Mouse (Mus musculus) spleen, adult 2 months (tissue): ENCODE measurements around the gene Sergef. TPM values are rescaled to one million over a fixed set of nuclear protein-coding genes. Genes with fewer than 3 reads are reported as not detected.

Source experiments
- DNase-seq, 2 experiments: peaks; one replicate each; pipeline versions ENCODE4 v3.0.0 to v3.0.0-alpha.2; 2012 to 2021; ENCODE audit warnings: low spot score in 2 of 2, low read depth in 1 of 2
- H3K27ac ChIP-seq: fragments of 200-500 bp; 2 replicates; pipeline ENCODE4 v1.5.1; 2012; ENCODE audit warnings: low read length, inconsistent platforms; ENCODE audit not compliant: insufficient read depth
- H3K27me3 ChIP-seq: fragments of 200-500 bp; 2 replicates; pipeline ENCODE4 v1.6.1; 2012; ENCODE audit warnings: mild to moderate bottlenecking, moderate library complexity, low read length, inconsistent platforms; ENCODE audit not compliant: control insufficient read depth, insufficient read depth
- H3K36me3 ChIP-seq: fragments of 200-500 bp; 2 replicates; pipeline ENCODE4 v1.6.1; 2012; ENCODE audit warnings: mild to moderate bottlenecking, low read length, inconsistent platforms; ENCODE audit not compliant: control insufficient read depth, insufficient read depth
- H3K4me1 ChIP-seq: fragments of 200-500 bp; 2 replicates; pipeline ENCODE4 v1.6.1; 2011; ENCODE audit warnings: inconsistent platforms; ENCODE audit not compliant: control insufficient read depth, insufficient read depth, insufficient read length
- H3K4me3 ChIP-seq: fragments of 200-500 bp; 2 replicates; pipeline ENCODE4 v1.5.1; 2011; ENCODE audit warnings: mild to moderate bottlenecking, inconsistent platforms; ENCODE audit not compliant: insufficient read depth, insufficient read length; ENCODE audit errors: extremely low read depth
- CTCF ChIP-seq: fragments of 200-500 bp; IDR thresholded peaks from 2 replicates; pipeline ENCODE4 v1.5.1; 2011; ENCODE audit warnings: mild to moderate bottlenecking, inconsistent platforms; ENCODE audit not compliant: insufficient read depth, insufficient read length, insufficient replicate concordance; ENCODE audit errors: extremely low read depth
- POLR2A ChIP-seq: fragments of 200-500 bp; IDR thresholded peaks from 2 replicates; pipeline ENCODE4 v1.6.1; 2011; ENCODE audit warnings: low read depth, low read length, inconsistent platforms
- WGBS: fragments of 180-500 bp; shearing (Covaris S2); methylation state at CpG from one replicate; pipeline ENCODE4 v1.1.7; 2018; 5-methylcytosine and 5-hydroxymethylcytosine counted together
- polyA plus RNA-seq: library from polyadenylated mRNA; depleted of rRNA; stranded (reverse); fragments of >200 nt; gene quantifications from 2 replicates; pipeline ENCODE4 v1.2.3, GENCODE M21; 2012

The Sergef gene
- polyA plus RNA-seq, 1 experiment, result 7.4 TPM

- Histone ChIP-seq H3K4me3 (no peak overlapping the region), H3K4me1 (peaks cover 10% of the 10 kb centered on the region; the same call in 1 of the 2 replicates), H3K36me3 (no peaks in the 10 kb centered on the region; the same call in 1 of the 2 replicates), H3K27me3 (no peaks in the 10 kb centered on the region), H3K27ac (no peak overlapping the region)
- 73% methylated on average over 6 of the region's 6 CpGs for WGBS
- no peak for DNase-seq
- TF ChIP-seq CTCF (no peak), POLR2A (no peak)
These were observed 80.0 kb downstream of the Sergef start for GRCm38 (mm10) chr7:46559643-46560042.

- 64% methylated on average over 5 of the region's 5 CpGs for WGBS
- H3K36me3 ChIP-seq, result no peaks in the 10 kb centered on the region
- DNase-seq, result no peak
- no peaks in the 10 kb centered on the region for H3K27me3 ChIP-seq
- H3K4me3 ChIP-seq, result no peak overlapping the region
- no peak for TF ChIP-seq CTCF
- TF ChIP-seq POLR2A, result no peak
- H3K4me1 ChIP-seq, result peaks cover 10% of the 10 kb centered on the region; the same call in 1 of the 2 replicates
- H3K27ac ChIP-seq, result no peak overlapping the region
These were observed 80.6 kb downstream of the Sergef start for GRCm38 (mm10) chr7:46559006-46559405.

- Histone ChIP-seq H3K36me3 (no peaks in the 10 kb centered on the region), H3K4me3 (no peak overlapping the region), H3K4me1 (peaks cover 10% of the 10 kb centered on the region; the same call in 1 of the 2 replicates), H3K27ac (no peak overlapping the region), H3K27me3 (no peaks in the 10 kb centered on the region)
- TF ChIP-seq CTCF, result no peak
- 39% methylated on average over 4 of the region's 4 CpGs for WGBS
- no peak for DNase-seq
These were observed 81.6 kb downstream of the Sergef start for GRCm38 (mm10) chr7:46557996-46558395.

- TF ChIP-seq POLR2A, result no peak
- TF ChIP-seq CTCF, result no peak
- Histone ChIP-seq H3K27ac (no peak overlapping the region), H3K4me3 (no peak overlapping the region), H3K36me3 (no peaks in the 10 kb centered on the region), H3K27me3 (no peaks in the 10 kb centered on the region), H3K4me1 (peaks cover 10% of the 10 kb centered on the region; the same call in 1 of the 2 replicates)
- 91% methylated on average over 11 of the region's 11 CpGs for WGBS
- DNase-seq, result no peak
These were observed 82.2 kb downstream of the Sergef start for GRCm38 (mm10) chr7:46557387-46557786.

GRCm38 (mm10) chr7:46556358-46557118 is 83.1 kb downstream of the Sergef start:
- Histone ChIP-seq H3K4me3 (no peak overlapping the region), H3K4me1 (peaks cover 10% of the 10 kb centered on the region; the same call in 1 of the 2 replicates), H3K27ac (no peak overlapping the region), H3K36me3 (no peaks in the 10 kb centered on the region), H3K27me3 (no peaks in the 10 kb centered on the region)
- WGBS, result 87% methylated on average over 13 of the region's 13 CpGs
- TF ChIP-seq CTCF (no peak), POLR2A (no peak)
- DNase-seq, result no peak

- Histone ChIP-seq H3K4me1 (peaks cover 10% of the 10 kb centered on the region; the same call in 1 of the 2 replicates), H3K27ac (no peak overlapping the region), H3K36me3 (no peaks in the 10 kb centered on the region), H3K27me3 (no peaks in the 10 kb centered on the region), H3K4me3 (no peak overlapping the region)
- TF ChIP-seq POLR2A, result no peak
- TF ChIP-seq CTCF, result no peak
- WGBS, result 93% methylated on average over 7 of the region's 7 CpGs
- no peak for DNase-seq
These were observed 83.9 kb downstream of the Sergef start for GRCm38 (mm10) chr7:46555731-46556130.

GRCm38 (mm10) chr7:46554855-46555254 is 84.8 kb downstream of the Sergef start:
- H3K36me3 ChIP-seq, result no peaks in the 10 kb centered on the region
- no peak for DNase-seq
- WGBS, result 95% methylated on average over 9 of the region's 9 CpGs
- H3K4me3 ChIP-seq, result no peak overlapping the region
- H3K27me3 ChIP-seq, result no peaks in the 10 kb centered on the region
- TF ChIP-seq CTCF (no peak), POLR2A (no peak)
- peaks cover 10% of the 10 kb centered on the region; the same call in 1 of the 2 replicates for H3K4me1 ChIP-seq
- H3K27ac ChIP-seq, result no peak overlapping the region
